Mouse (Mus musculus): ENCODE results near the gene Krt42.

DNA sequence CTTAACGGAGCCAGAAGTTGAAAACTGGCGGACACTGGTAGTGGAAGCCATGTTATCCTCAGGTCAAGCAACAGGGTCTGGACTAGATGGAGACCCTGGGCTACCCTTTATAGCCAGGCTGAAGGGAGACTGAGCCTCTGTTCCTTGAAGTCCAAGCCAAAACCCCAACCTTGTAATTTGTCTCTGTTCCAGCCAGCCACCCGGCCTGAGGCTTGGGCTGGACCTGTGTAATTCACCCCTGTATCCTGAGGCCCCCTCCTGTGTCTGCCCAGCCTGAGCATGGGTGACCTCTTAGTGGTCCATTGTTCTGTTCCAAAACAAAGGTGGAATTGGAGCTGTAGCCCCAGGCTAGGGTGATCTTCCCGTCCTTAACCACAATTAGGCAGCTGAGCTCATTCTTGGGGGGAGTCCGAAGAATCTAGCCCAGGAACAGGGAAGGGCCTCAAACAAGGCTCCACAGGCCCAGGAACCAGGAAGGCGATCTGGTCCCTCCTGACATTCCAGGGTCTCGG, at the start of gene Krt42:
- TF ChIP-seq POLR2A (IDR thresholded peaks at IDR 0.05; ENCODE audit: insufficient read depth, low read length) (no peak), CTCF (IDR thresholded peaks at IDR 0.05; ENCODE audit: low read depth, low read length) (no peak), EP300 (IDR thresholded peaks at IDR 0.05; ENCODE audit: insufficient read depth, low read depth, low read length) (peak; percentile 87)
